Mouse (Mus musculus): ENCODE results near the gene Catsperz.
"Not testable (repeated sequence)": the region's sequence is repeated elsewhere in the genome, so short reads cannot be mapped to it uniquely, and the experiment has no call there.

The Catsperz gene

GRCm38 (mm10) chr19:6924461-6925306 lies 496 bp downstream of the Catsperz start:
- peak; percentile 44 for DNase-seq (ENCODE audit: low read depth)

GRCm38 (mm10) chr19:6922901-6923735 lies 2.1 kb downstream of the Catsperz start:
- DNase-seq (ENCODE audit: low read depth), result no peak

- peak; percentile 98 for DNase-seq (ENCODE audit: low read depth)
Measured at GRCm38 (mm10) chr19:6921647-6922567, 3.3 kb downstream of the Catsperz start, which contains the start of gene Esrra. Gene Esrra (minus strand): TSS chr19:6921813.

- DNase-seq (ENCODE audit: low read depth), result no peak
Measured at GRCm38 (mm10) chr19:6920741-6921636, 4.2 kb downstream of the Catsperz start.

GRCm38 (mm10) chr19:6919876-6920740 lies 5.1 kb downstream of the Catsperz start:
- DNase-seq (ENCODE audit: low read depth), result no peak

GRCm38 (mm10) chr19:6919431-6919830 lies 5.7 kb downstream of the Catsperz start:
- DNase-seq (ENCODE audit: low read depth), result no peak

DNA sequence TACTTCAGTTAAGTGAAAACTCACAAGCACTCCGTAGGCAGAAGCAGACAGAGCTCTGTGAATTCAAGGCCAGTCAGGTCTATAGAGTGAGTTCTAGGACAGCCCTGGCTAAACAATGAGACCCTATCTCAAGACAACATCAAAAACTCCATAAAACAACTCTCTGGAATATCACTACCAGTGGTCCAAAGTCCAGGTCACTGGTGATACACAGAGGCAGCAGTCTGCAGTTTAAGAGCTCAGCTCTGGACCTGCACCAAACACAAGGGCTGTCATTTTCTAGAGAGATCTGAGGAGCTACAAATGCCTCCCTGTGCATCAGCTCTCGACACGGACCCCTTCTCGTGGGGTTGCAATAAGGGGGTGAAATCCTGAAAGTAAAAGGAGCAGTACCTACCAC lies 6.9 kb downstream of the Catsperz start:
- no peak for DNase-seq (ENCODE audit: low read depth)

DNA sequence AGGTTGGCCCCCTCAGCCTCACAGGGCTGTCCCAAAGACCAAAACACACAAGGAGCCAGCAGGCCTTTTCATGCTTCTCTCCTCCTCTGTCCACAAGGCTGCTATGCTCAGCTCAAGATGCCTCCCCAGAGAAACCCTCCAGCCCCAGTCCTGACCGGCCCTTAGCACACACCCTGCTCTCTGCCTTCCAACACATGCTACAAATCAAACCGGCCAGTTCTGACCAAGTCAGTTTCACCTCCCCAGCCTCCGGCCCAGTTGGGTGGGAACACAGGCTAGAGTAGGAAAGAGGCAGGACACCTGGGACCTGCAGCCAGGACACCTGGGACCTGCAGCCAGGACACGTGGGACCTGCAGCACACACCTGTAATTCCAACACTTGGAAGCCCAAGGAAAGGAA lies 8.7 kb downstream of the Catsperz start:
- DNase-seq (ENCODE audit: low read depth), result no peak

- DNase-seq (ENCODE audit: low read depth), result no peak
Measured at GRCm38 (mm10) chr19:6915276-6915675, 9.9 kb downstream of the Catsperz start.

GRCm38 (mm10) chr19:6914540-6914939 lies 10.6 kb downstream of the Catsperz start:
- DNase-seq (ENCODE audit: low read depth), result no peak

GRCm38 (mm10) chr19:6913991-6914390 lies 11.2 kb downstream of the Catsperz start:
- no peak for DNase-seq (ENCODE audit: low read depth)

- no peak for DNase-seq (ENCODE audit: low read depth)
Measured at GRCm38 (mm10) chr19:6913036-6913435, 12.1 kb downstream of the Catsperz start.

GRCm38 (mm10) chr19:6912205-6912970 lies 12.8 kb downstream of the Catsperz start:
- DNase-seq (ENCODE audit: low read depth), result no peak

GRCm38 (mm10) chr19:6911101-6912074 lies 13.8 kb downstream of the Catsperz start:
- DNase-seq (ENCODE audit: low read depth), result no peak

DNA sequence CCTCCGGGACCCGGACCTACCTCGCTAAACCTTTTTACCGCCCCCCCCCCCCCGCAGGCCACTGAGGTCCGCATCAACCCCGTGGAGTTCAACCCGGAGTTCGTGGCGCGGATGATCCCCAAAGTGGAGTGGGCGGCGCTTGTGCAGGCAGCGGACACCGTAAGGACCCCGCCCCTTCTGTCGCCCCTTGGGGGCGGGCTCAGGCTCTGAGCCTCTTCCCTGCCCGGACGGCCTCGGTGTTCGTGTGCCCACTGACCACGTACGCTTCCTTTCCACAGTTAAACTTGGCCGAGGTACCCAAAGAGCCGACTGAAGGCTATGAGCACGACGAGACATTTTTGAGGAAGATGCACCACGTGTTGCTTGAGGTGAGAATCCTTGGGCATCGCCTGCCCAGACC lies 14.9 kb downstream of the Catsperz start:
- DNase-seq (ENCODE audit: low read depth), result not testable (repeated sequence)

DNA sequence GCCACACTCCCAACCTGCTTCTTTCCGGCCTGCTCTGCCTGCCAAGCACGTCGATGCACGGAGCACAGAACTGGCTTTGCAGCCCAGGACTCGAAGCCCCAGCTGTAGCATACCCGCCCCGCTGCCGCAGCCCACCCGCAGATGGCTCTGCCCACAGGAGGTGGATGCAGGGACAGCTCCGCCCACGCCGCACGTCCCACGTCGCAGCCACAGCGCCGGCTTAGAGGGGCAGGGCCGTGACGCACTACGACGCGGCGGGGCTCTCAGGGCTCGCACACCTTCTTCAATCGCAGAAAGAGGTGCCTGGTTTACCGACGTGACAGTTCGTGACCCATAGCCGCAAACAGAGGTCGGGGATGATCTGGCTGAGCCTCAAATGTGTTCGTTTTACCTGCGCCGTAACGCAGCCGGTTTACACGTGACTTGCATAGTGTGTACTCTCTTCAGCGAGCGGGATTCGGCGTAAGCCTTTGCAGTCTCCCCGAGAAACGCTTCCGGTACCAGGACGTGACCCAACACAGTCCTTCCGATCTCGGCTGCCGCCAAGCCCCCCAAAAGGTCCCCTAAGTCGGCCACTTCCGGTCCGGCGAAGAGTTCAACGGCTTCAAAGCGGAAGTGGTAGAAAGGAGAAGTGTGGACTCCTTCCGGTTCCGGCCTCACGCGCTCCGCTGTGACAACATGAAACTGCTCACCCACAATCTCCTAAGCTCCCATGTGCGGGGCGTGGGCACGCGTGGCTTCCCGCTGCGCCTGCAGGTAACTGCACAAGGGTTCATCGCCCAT lies 15.5 kb downstream of the Catsperz start, which contains the start of the genes Trmt112 and Prdx5:
Gene Trmt112 (plus strand): TSS at position 192 of the 783 bp plus-strand sequence.
Gene Prdx5 (minus strand): TSS at position 600 of the 783 bp plus-strand sequence.
- DNase-seq (ENCODE audit: low read depth), result peak; percentile 81

GRCm38 (mm10) chr19:6909021-6909420 lies 16.2 kb downstream of the Catsperz start:
- DNase-seq (ENCODE audit: low read depth), result no peak

Data from fibroblast of lung, adult 2 months (primary cell).